14 mouse cellular contexts compared by ENCODE assay signal in genomic region chr11:86346525-86346924, GRCm38 (mm10).
"Had no signal": no experiment of that assay in that cellular context is flagged by ENCODE, and none has a peak within 500 bp of the region (broad histone marks: within the 10 kb centered on the region; RNA-seq: fewer than 3 reads in every experiment).

No protein-coding gene starts in this region.

- DNase-seq: kidney, postnatal 25 days; lung, adult 2 months; lung, postnatal 36 days; right cerebral cortex, postnatal 25 days; thymus, adult 18-20 months; thymus, postnatal 25 days had no signal

- ATAC-seq: lung, postnatal 0 days; midbrain, embryonic 16.5 days had no signal

- H3K27ac ChIP-seq: left cerebral cortex, adult 2 months; limb, embryonic 10.5 days; liver, embryonic 14.5 days; midbrain, embryonic 10.5 days; neural tube, embryonic 13.5 days had no signal

- H3K9ac ChIP-seq: kidney, embryonic 15.5 days; liver, embryonic 14.5 days; neural tube, embryonic 13.5 days had no signal

- H3K4me3 ChIP-seq: kidney, embryonic 15.5 days; left cerebral cortex, adult 2 months; limb, embryonic 10.5 days; midbrain, embryonic 10.5 days; neural tube, embryonic 13.5 days had no signal

- H3K27me3 ChIP-seq: kidney, embryonic 15.5 days; neural tube, embryonic 13.5 days had no signal

- H3K4me1 ChIP-seq: limb, embryonic 10.5 days had no signal

- H3K4me2 ChIP-seq: kidney, embryonic 15.5 days; neural tube, embryonic 13.5 days had no signal

- H3K9me3 ChIP-seq: kidney, embryonic 15.5 days; limb, embryonic 10.5 days; midbrain, embryonic 10.5 days; neural tube, embryonic 13.5 days had no signal
